Mouse (Mus musculus): Measurements from ENCODE around the gene Pla2g15.

The Pla2g15 gene

GRCm38 (mm10) chr8:106149801-106150652 is at the start of gene Pla2g15:
Gene Pla2g15, plus strand, starts transcription at chr8:106150399.
- peak; percentile 93 to 94 for DNase-seq (ENCODE audit: low spot score in 2 of 2)

- no peak for DNase-seq (ENCODE audit: low spot score in 2 of 2)
These were observed 47.9 kb upstream of the Pla2g15 start for GRCm38 (mm10) chr8:106102321-106102720.

- peak; percentile 69 to 77 for DNase-seq (ENCODE audit: low spot score in 2 of 2)
These were observed 46.3 kb upstream of the Pla2g15 start for GRCm38 (mm10) chr8:106103888-106104287.

GRCm38 (mm10) chr8:106106193-106106592 is 44.0 kb upstream of the Pla2g15 start:
- DNase-seq (ENCODE audit: low spot score in 2 of 2): no peak

GRCm38 (mm10) chr8:106108080-106108479 is 42.1 kb upstream of the Pla2g15 start:
- DNase-seq (ENCODE audit: low spot score in 2 of 2): peak in 1 of 2 experiments; percentile 68

GRCm38 (mm10) chr8:106108729-106109128 is 41.5 kb upstream of the Pla2g15 start:
- DNase-seq (ENCODE audit: low spot score in 2 of 2): peak in 1 of 2 experiments; percentile 52

- no peak for DNase-seq (ENCODE audit: low spot score in 2 of 2)
These were observed 38.2 kb upstream of the Pla2g15 start for GRCm38 (mm10) chr8:106112041-106112440.

- DNase-seq (ENCODE audit: low spot score in 2 of 2): peak; percentile 74 to 86
These were observed 37.7 kb upstream of the Pla2g15 start for GRCm38 (mm10) chr8:106112514-106112913.

GRCm38 (mm10) chr8:106115897-106116296 is 34.3 kb upstream of the Pla2g15 start:
- DNase-seq (ENCODE audit: low spot score in 2 of 2): peak; percentile 82 to 89

- DNase-seq (ENCODE audit: low spot score in 2 of 2): no peak
These were observed 26.8 kb upstream of the Pla2g15 start for GRCm38 (mm10) chr8:106123443-106123842.

- DNase-seq (ENCODE audit: low spot score in 2 of 2): no peak
These were observed 24.1 kb upstream of the Pla2g15 start for GRCm38 (mm10) chr8:106126055-106126454.

GRCm38 (mm10) chr8:106127054-106127453 is 23.1 kb upstream of the Pla2g15 start:
- DNase-seq (ENCODE audit: low spot score in 2 of 2): no peak

GRCm38 (mm10) chr8:106127882-106128410 is 22.3 kb upstream of the Pla2g15 start:
- peak; percentile 35 to 44 for DNase-seq (ENCODE audit: low spot score in 2 of 2)

- DNase-seq (ENCODE audit: low spot score in 2 of 2): no peak
These were observed 20.8 kb upstream of the Pla2g15 start for GRCm38 (mm10) chr8:106129232-106129930.

GRCm38 (mm10) chr8:106129997-106130396 is 20.2 kb upstream of the Pla2g15 start:
- DNase-seq (ENCODE audit: low spot score in 2 of 2): no peak

- DNase-seq (ENCODE audit: low spot score in 2 of 2): no peak
These were observed 19.7 kb upstream of the Pla2g15 start for GRCm38 (mm10) chr8:106130505-106130904.

- DNase-seq (ENCODE audit: low spot score in 2 of 2): no peak
These were observed 19.2 kb upstream of the Pla2g15 start for GRCm38 (mm10) chr8:106131021-106131420.

- no peak for DNase-seq (ENCODE audit: low spot score in 2 of 2)
These were observed 18.5 kb upstream of the Pla2g15 start for GRCm38 (mm10) chr8:106131488-106132222.

- no peak for DNase-seq (ENCODE audit: low spot score in 2 of 2)
These were observed 17.8 kb upstream of the Pla2g15 start for GRCm38 (mm10) chr8:106132356-106132755.

GRCm38 (mm10) chr8:106133526-106133925 is 16.7 kb upstream of the Pla2g15 start:
- no peak for DNase-seq (ENCODE audit: low spot score in 2 of 2)

GRCm38 (mm10) chr8:106133946-106134345 is 16.3 kb upstream of the Pla2g15 start:
- no peak for DNase-seq (ENCODE audit: low spot score in 2 of 2)

Data from thymus, postnatal 10 days (tissue).